8 mouse cellular contexts compared by ENCODE assay signal in the genomic region with DNA sequence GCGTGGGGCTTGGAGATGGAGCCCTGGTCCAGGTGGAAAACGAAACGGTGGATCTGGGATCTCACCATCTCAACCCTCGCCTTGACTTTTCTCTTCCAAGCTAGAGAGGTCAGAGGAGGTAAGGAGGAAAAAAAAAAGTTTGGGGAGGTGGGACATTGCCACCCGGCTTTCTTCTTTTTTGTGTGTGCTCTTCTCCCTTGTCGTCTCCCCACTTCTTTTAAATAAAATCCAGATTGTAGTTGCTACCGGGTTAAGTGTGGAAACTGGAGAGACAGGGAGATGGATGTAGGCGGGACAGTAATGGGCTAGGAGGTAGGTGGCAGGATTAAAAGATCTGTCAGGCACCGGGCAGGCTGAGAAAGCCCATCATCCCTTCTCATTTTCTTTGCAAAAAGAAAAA. TPM values are rescaled to one million over a fixed set of nuclear protein-coding genes. Genes with fewer than 3 reads are reported as not detected.
DNase-seq lines count a peak whose midpoint lies in the region; ATAC-seq and TF ChIP-seq lines count a peak whose summit lies in the region.

No protein-coding gene starts in this region.

- peaks cover 5% of the 10 kb centered on the region; the same call in 1 of the 2 replicates for H3K4me1 ChIP-seq in forebrain, embryonic 11.5 days (replicated peaks; ENCODE audit: control insufficient read depth, insufficient read depth, low read length)
- H3K4me1 ChIP-seq in intestine, postnatal 0 days (replicated peaks; ENCODE audit: control insufficient read depth, insufficient read depth, low read length): no peaks in the 10 kb centered on the region
- no peaks in the 10 kb centered on the region; the same call in 1 of the 2 replicates for H3K4me1 ChIP-seq in neural tube, embryonic 14.5 days (ENCODE audit: control insufficient read depth, insufficient read depth, low read length)

- H3K27ac ChIP-seq in layer of hippocampus, adult 2 months: no peak overlapping the region
- H3K27ac ChIP-seq in forebrain, embryonic 11.5 days (ENCODE audit: low read depth, low read length): no peak overlapping the region
- no peak overlapping the region for H3K27ac ChIP-seq in intestine, postnatal 0 days (ENCODE audit: low read depth, low read length)
- no peak overlapping the region for H3K27ac ChIP-seq in neural tube, embryonic 14.5 days (ENCODE audit: low read depth, low read length)

- H3K27me3 ChIP-seq in forebrain, embryonic 11.5 days (ENCODE audit: control insufficient read depth, insufficient read depth, low read length): no peaks in the 10 kb centered on the region
- H3K27me3 ChIP-seq in intestine, postnatal 0 days (replicated peaks; ENCODE audit: control insufficient read depth, insufficient read depth, low read length): no peaks in the 10 kb centered on the region
- H3K27me3 ChIP-seq in neural tube, embryonic 14.5 days (ENCODE audit: control insufficient read depth, insufficient read depth, low read length): no peaks in the 10 kb centered on the region

- WGBS in forebrain, embryonic 11.5 days: under 1% methylated on average over 9 of the region's 9 CpGs
- under 1% methylated on average over 9 of the region's 9 CpGs for WGBS in intestine, postnatal 0 days
- WGBS in neural tube, embryonic 14.5 days: 0% methylated on average over 9 of the region's 9 CpGs

- H3K4me2 ChIP-seq in forebrain, embryonic 11.5 days (ENCODE audit: low read depth, low read length, severe bottlenecking): peak overlapping the region; percentile 88
- peak overlapping the region; percentile 76 for H3K4me2 ChIP-seq in intestine, postnatal 0 days (replicated peaks; ENCODE audit: low read depth)
- peak overlapping the region; percentile 84 for H3K4me2 ChIP-seq in neural tube, embryonic 14.5 days (ENCODE audit: low read depth, low read length)

- no peaks in the 10 kb centered on the region for H3K36me3 ChIP-seq in forebrain, embryonic 11.5 days (ENCODE audit: control insufficient read depth, insufficient read depth, low read length)
- H3K36me3 ChIP-seq in intestine, postnatal 0 days (ENCODE audit: control insufficient read depth, insufficient read depth): no peaks in the 10 kb centered on the region
- no peaks in the 10 kb centered on the region for H3K36me3 ChIP-seq in neural tube, embryonic 14.5 days (ENCODE audit: control insufficient read depth, insufficient read depth, low read length)

- TF ChIP-seq CTCF in layer of hippocampus, adult 2 months (conservative IDR thresholded peaks at IDR 0.05): no peak
- no peak for TF ChIP-seq CTCF in intestine, postnatal 0 days (IDR thresholded peaks at IDR 0.05; ENCODE audit: low read depth)

- H3K4me3 ChIP-seq in layer of hippocampus, adult 2 months: peak overlapping the region; percentile 63
- H3K4me3 ChIP-seq in forebrain, embryonic 11.5 days (ENCODE audit: low read depth, low read length): peak overlapping the region; percentile 47
- peak overlapping the region; percentile 56 for H3K4me3 ChIP-seq in intestine, postnatal 0 days (ENCODE audit: low read depth, low read length)
- H3K4me3 ChIP-seq in neural tube, embryonic 14.5 days (ENCODE audit: low read depth, low read length): peak overlapping the region; percentile 54

- no peaks in the 10 kb centered on the region for H3K9me3 ChIP-seq in forebrain, embryonic 11.5 days (ENCODE audit: control insufficient read depth, low read length)
- H3K9me3 ChIP-seq in intestine, postnatal 0 days (ENCODE audit: control insufficient read depth): no peaks in the 10 kb centered on the region
- no peaks in the 10 kb centered on the region for H3K9me3 ChIP-seq in neural tube, embryonic 14.5 days (ENCODE audit: control insufficient read depth, low read length)

- peak overlapping the region; percentile 50 for H3K9ac ChIP-seq in forebrain, embryonic 11.5 days (ENCODE audit: low read length)
- no peak overlapping the region for H3K9ac ChIP-seq in intestine, postnatal 0 days (ENCODE audit: low read depth, low read length)
- H3K9ac ChIP-seq in neural tube, embryonic 14.5 days (replicated peaks; ENCODE audit: low read depth, low read length): peak overlapping the region; percentile 58

- no peak for DNase-seq in layer of hippocampus, adult 2 months (ENCODE audit: low spot score in 2 of 2)
- DNase-seq in layer of hippocampus, adult 18-20 months (ENCODE audit: low spot score in 2 of 2): no peak
- DNase-seq in forebrain, embryonic 11.5 days (ENCODE audit: low spot score): no peak
- no peak for DNase-seq in right cerebral cortex, adult 18-20 months
- no peak for DNase-seq in cerebellum, postnatal 36 days
- no peak for DNase-seq in cerebellum, adult 11-12 months

- ATAC-seq in forebrain, embryonic 11.5 days (replicated peaks; ENCODE audit: low FRiP score): no peak
- no peak for ATAC-seq in intestine, postnatal 0 days
- no peak for ATAC-seq in neural tube, embryonic 14.5 days (ENCODE audit: low read depth)

RNA-seq across cellular contexts. Expression of a gene that starts 0.5 kb away (rescaled TPM):
- total RNA-seq in layer of hippocampus, adult 2 months (2021): 10 to 100 TPM; 11.2 to 13.6 TPM
- total RNA-seq in layer of hippocampus, adult 18-20 months (2021): 10 to 100 TPM in 1 of 2 experiments, 1 to 10 TPM in 1; 5.7 to 10.7 TPM
- 16.9 and 20.4 TPM in 2 replicates for polyA plus RNA-seq in forebrain, embryonic 11.5 days (2014; fragmentation: Nextera tagmentation; extraction: Ambion mirVana)
- polyA plus RNA-seq in intestine, postnatal 0 days (2015; fragmentation: Nextera tagmentation; extraction: Ambion mirVana): 0.89 and 1.0 TPM in 2 replicates
- polyA plus RNA-seq in neural tube, embryonic 14.5 days (2014; fragmentation: Nextera tagmentation; extraction: Ambion mirVana): 10.3 and 16.9 TPM in 2 replicates
